Mouse (Mus musculus): ENCODE measurements around the gene Sergef. TPM values are rescaled to one million over a fixed set of nuclear protein-coding genes. Genes with fewer than 3 reads are reported as not detected.

Gene Sergef
- total and polyA plus RNA-seq, 2 experiments from 2014 or later = 41.8 to 48.0 TPM

DNA sequence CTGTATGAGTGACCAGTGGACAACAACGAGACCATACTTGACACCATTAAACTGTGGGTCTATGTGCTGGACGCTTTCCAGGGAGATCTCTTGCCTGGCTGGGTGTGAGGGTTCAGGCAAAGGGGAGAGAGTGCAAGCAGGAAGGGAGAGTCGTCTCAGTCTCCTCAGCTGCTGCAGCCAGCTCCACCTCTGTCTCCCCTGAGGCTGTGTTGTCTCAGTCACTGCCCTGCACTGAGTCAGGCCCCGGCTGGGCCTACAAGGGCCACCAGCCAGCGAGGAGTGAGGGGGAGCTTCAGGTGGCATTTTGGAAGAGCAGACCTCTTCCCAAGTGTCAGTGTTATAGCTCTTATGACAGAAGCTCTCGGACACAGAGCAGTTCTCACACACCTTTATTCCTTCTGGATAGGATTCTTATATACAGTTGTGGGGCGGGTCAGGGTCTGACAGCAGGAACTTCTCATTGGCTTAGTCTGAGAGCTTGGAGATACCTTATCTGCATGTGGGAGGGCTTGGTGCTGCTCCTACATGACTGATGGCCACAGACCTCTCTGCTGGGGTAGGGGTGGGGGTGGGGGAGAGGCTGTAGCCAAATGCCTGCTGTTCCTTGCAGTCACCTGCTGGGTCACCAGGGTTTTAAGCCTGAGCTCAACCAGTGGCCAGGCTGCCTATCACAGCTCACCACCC lies 168.4 kb downstream of the Sergef start:
- H3K36me3 ChIP-seq (ENCODE audit: insufficient read depth, low read length) = no peaks in the 10 kb centered on the region
- DNase-seq (ENCODE audit: low spot score) (no peak), ATAC-seq (no peak)
- H3K27ac ChIP-seq = no peak overlapping the region
- H3K4me1 ChIP-seq (ENCODE audit: insufficient read depth, low read length) = peaks cover 10% of the 10 kb centered on the region
- no peaks in the 10 kb centered on the region for H3K27me3 ChIP-seq (ENCODE audit: insufficient read depth, low read length)
- 65% methylated on average over 7 of the region's 7 CpGs for WGBS
- no peak overlapping the region for H3K4me2 ChIP-seq (ENCODE audit: low read depth, low read length)
- H3K9ac ChIP-seq (replicated peaks; ENCODE audit: low read length) = no peak overlapping the region
- TF ChIP-seq CTCF (IDR thresholded peaks at IDR 0.05; ENCODE audit: low read depth) = no peak
- no peaks in the 10 kb centered on the region for H3K9me3 ChIP-seq (ENCODE audit: low read length)
- no peak overlapping the region for H3K4me3 ChIP-seq (ENCODE audit: low read length)

DNA sequence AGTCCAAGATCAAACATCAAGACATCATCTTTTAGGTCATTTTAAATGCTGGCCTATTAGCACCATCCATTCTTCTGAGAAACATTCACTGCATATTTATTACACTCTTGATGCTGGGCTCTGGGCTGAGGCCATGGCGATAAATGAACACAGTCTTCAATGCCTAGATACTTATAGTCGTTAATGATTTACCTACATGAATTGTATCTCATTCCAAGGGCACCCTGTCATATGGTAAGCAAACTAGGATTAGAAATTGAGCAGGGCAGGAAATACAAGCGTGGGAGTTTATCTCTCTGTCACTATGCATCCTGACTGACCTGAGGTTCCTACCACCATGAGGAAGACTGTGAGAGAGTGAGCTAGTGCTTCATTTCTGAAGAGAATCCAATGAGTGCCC lies 170.1 kb downstream of the Sergef start:
- WGBS = 92% methylated on average over 3 of the region's 3 CpGs
- no peaks in the 10 kb centered on the region for H3K36me3 ChIP-seq (ENCODE audit: insufficient read depth, low read length)
- H3K9ac ChIP-seq (replicated peaks; ENCODE audit: low read length) = no peak overlapping the region
- peaks cover 10% of the 10 kb centered on the region for H3K4me1 ChIP-seq (ENCODE audit: insufficient read depth, low read length)
- no peak for TF ChIP-seq CTCF (IDR thresholded peaks at IDR 0.05; ENCODE audit: low read depth)
- DNase-seq (ENCODE audit: low spot score) (no peak), ATAC-seq (no peak)
- H3K27me3 ChIP-seq (ENCODE audit: insufficient read depth, low read length) = no peaks in the 10 kb centered on the region
- H3K27ac ChIP-seq = no peak overlapping the region
- H3K4me2 ChIP-seq (ENCODE audit: low read depth, low read length) = no peak overlapping the region
- H3K9me3 ChIP-seq (ENCODE audit: low read length) = no peaks in the 10 kb centered on the region
- no peak overlapping the region for H3K4me3 ChIP-seq (ENCODE audit: low read length)

DNA sequence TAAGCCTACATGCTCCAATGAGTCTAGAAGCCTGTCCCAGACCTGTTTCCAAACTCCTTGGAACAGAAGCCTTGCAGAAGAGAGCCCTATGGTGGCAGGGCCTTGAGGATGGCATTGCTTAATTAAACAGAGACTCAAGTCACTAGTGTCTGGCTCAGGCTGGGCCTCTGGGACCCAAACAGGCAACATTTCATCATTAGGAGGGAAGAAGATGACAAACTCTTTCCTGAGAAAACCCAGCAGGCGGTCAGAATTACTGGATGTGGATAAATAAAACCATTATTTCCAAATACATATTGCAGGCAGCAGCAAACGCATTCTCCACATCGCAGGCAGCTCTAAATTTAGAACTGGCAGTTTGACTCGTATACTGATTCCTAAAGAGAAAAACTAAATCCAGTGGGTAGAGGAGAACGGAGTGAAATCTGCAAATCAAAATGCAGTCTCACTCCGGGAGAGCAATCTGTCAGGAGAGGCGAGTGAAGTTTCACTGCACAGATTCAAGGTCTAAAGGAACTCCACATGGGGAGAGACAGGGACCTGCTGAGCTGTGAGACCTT lies 173.1 kb downstream of the Sergef start:
- Histone ChIP-seq H3K9me3 (ENCODE audit: low read length) (no peaks in the 10 kb centered on the region), H3K27ac (no peak overlapping the region; the same call in 1 of the 2 replicates), H3K36me3 (ENCODE audit: insufficient read depth, low read length) (no peaks in the 10 kb centered on the region), H3K4me3 (ENCODE audit: low read length) (no peak overlapping the region), H3K9ac (replicated peaks; ENCODE audit: low read length) (no peak overlapping the region), H3K4me2 (ENCODE audit: low read depth, low read length) (no peak overlapping the region), H3K27me3 (ENCODE audit: insufficient read depth, low read length) (no peaks in the 10 kb centered on the region), H3K4me1 (ENCODE audit: insufficient read depth, low read length) (peaks cover 6% of the 10 kb centered on the region; the same call in 1 of the 2 replicates)
- no peak for TF ChIP-seq CTCF (IDR thresholded peaks at IDR 0.05; ENCODE audit: low read depth)
- 53% methylated on average over 7 of the region's 7 CpGs for WGBS
- DNase-seq (ENCODE audit: low spot score) (no peak), ATAC-seq (no peak)

DNA sequence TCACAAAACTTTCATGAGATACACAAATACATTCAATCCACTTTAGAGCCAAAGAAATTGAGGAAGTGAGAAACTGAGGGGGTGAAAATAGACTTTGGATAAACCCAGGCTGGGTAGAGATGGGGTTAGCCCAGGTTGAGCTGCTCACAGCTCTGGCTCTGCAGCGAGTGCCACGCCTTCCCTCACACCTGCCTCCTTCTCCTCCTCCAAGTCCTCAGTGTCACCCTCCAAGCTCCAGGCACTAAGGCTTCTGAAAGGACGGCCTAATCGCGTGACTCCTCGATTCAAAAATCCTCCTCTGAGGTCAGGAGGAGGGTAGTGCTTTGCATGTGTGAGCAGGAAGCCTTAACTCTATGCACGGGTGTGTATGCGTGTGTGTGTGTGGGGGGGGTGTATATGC lies 176.5 kb downstream of the Sergef start:
- TF ChIP-seq CTCF (IDR thresholded peaks at IDR 0.05; ENCODE audit: low read depth) = no peak

DNA sequence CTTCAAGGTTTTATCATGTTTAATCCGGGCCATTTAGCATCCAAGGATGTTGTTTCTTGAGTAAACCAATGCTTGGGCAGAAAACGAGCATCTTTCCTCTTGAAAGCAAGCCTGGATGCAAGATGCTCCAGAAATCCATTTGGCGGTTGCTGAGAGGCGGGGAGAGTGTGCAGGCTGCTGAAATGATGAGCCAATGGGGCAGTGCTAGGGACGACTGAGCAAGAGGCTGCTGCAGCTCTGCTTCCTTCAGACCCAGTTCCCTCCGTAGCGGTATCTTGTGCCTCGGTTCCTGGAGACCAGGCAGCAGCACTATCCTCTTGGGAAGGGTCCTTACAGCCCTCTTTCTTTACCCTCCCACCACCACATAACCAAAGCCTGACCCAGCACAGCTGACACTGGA lies 177.3 kb downstream of the Sergef start:
- DNase-seq (ENCODE audit: low spot score) = no peak
- no peaks in the 10 kb centered on the region for H3K36me3 ChIP-seq (ENCODE audit: insufficient read depth, low read length)
- peaks cover 18% of the 10 kb centered on the region for H3K4me1 ChIP-seq (ENCODE audit: insufficient read depth, low read length)
- WGBS = 57% methylated on average over 8 of the region's 8 CpGs
- no peak overlapping the region for H3K27ac ChIP-seq
- H3K27me3 ChIP-seq (ENCODE audit: insufficient read depth, low read length) = no peaks in the 10 kb centered on the region
- no peak for ATAC-seq
- H3K4me3 ChIP-seq (ENCODE audit: low read length) = no peak overlapping the region
- no peak overlapping the region for H3K4me2 ChIP-seq (ENCODE audit: low read depth, low read length)
- no peak overlapping the region for H3K9ac ChIP-seq (replicated peaks; ENCODE audit: low read length)
- TF ChIP-seq CTCF (IDR thresholded peaks at IDR 0.05; ENCODE audit: low read depth) = no peak
- no peaks in the 10 kb centered on the region for H3K9me3 ChIP-seq (ENCODE audit: low read length)

More for the DNA sequence above, 176.5 kb downstream of the Sergef start:
- no peak for ATAC-seq
- H3K4me3 ChIP-seq (ENCODE audit: low read length) = no peak overlapping the region
- H3K36me3 ChIP-seq (ENCODE audit: insufficient read depth, low read length) = no peaks in the 10 kb centered on the region
- H3K4me2 ChIP-seq (ENCODE audit: low read depth, low read length) = no peak overlapping the region
- H3K4me1 ChIP-seq (ENCODE audit: insufficient read depth, low read length) = peaks cover 15% of the 10 kb centered on the region
- H3K9me3 ChIP-seq (ENCODE audit: low read length) = no peaks in the 10 kb centered on the region
- H3K9ac ChIP-seq (replicated peaks; ENCODE audit: low read length) = no peak overlapping the region
- 77% methylated on average over 8 of the region's 8 CpGs for WGBS
- no peak overlapping the region for H3K27ac ChIP-seq
- H3K27me3 ChIP-seq (ENCODE audit: insufficient read depth, low read length) = no peaks in the 10 kb centered on the region
- DNase-seq (ENCODE audit: low spot score) = no peak

DNA sequence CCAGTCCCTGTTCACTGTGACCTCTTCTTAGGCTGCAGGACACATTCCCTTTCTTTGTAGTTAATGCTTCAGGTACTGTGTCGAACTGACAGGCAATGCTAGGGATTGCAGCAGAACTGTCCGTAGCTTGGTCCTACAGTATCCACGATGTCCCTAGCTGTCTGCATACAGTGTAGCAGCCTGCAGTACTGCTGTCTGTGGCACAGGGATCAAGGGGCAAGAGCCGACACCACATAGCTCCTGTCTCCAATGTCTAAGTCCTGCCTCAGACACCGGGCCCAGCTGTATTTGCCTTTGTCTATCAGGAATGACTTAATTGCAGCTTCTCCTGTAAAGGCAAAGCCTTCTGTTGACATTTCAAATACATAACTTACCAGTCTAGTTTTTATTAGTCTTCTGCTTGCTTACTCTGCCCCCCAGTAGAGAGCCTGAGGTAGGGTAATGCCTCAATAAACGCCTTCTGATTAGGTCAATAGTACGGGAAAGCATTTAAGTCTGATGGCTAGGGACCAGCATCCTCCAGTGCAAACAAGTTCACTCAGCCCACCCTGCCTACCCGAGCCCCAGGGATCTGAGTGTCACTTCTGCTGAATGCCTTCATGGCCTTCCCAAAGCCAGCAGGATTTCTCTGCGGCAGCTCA lies 179.9 kb downstream of the Sergef start:
- ATAC-seq = peak; percentile 48
- Histone ChIP-seq H3K36me3 (ENCODE audit: insufficient read depth, low read length) (no peaks in the 10 kb centered on the region), H3K9ac (replicated peaks; ENCODE audit: low read length) (no peak overlapping the region), H3K27me3 (ENCODE audit: insufficient read depth, low read length) (no peaks in the 10 kb centered on the region), H3K4me3 (ENCODE audit: low read length) (no peak overlapping the region), H3K9me3 (ENCODE audit: low read length) (no peaks in the 10 kb centered on the region), H3K4me1 (ENCODE audit: insufficient read depth, low read length) (peaks cover 12% of the 10 kb centered on the region), H3K27ac (peak overlapping the region; percentile 68; the same call in 1 of the 2 replicates), H3K4me2 (ENCODE audit: low read depth, low read length) (no peak overlapping the region)
- no peak for TF ChIP-seq CTCF (IDR thresholded peaks at IDR 0.05; ENCODE audit: low read depth)
- no peak for DNase-seq (ENCODE audit: low spot score)
- 66% methylated on average over 9 of the region's 9 CpGs for WGBS

DNA sequence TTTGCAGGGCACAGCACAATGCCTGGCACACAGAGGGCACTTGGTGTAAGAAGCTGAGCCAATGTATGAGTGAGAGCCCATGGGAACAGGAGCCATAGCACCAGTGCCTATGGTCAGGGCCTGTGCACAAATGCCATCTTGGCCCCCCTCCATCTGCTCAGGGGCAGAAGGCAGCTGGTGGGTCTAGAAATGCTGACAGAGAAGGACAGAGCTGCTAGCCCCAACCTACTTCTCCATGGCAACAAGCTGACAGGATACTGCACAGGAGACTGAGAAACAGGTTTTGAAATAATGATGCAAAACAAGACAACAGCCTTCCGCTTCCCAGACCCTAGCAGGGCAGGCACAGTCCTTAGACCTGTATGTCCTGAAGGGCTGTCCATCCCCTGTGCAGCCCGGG lies 180.4 kb downstream of the Sergef start:
- Histone ChIP-seq H3K27ac (peak overlapping the region; percentile 68), H3K4me2 (ENCODE audit: low read depth, low read length) (no peak overlapping the region), H3K36me3 (ENCODE audit: insufficient read depth, low read length) (no peaks in the 10 kb centered on the region), H3K9ac (replicated peaks; ENCODE audit: low read length) (no peak overlapping the region), H3K27me3 (ENCODE audit: insufficient read depth, low read length) (no peaks in the 10 kb centered on the region), H3K4me3 (ENCODE audit: low read length) (no peak overlapping the region), H3K4me1 (ENCODE audit: insufficient read depth, low read length) (peaks cover 17% of the 10 kb centered on the region), H3K9me3 (ENCODE audit: low read length) (no peaks in the 10 kb centered on the region)
- 60% methylated on average over 2 of the region's 2 CpGs for WGBS
- DNase-seq (ENCODE audit: low spot score) (peak; percentile 69), ATAC-seq (peak; percentile 80)
- no peak for TF ChIP-seq CTCF (IDR thresholded peaks at IDR 0.05; ENCODE audit: low read depth)
